Mouse (Mus musculus) intestine, postnatal 0 days (tissue): Measurements from ENCODE around the gene Luc7l2. TPM values are rescaled to one million over a fixed set of nuclear protein-coding genes. Genes with fewer than 3 reads are reported as not detected.
A peak's percentile ranks its signal among the peaks of the same experiment; 100 is the strongest.

ENCODE experiments used
- ATAC-seq: fragments of 200-750 bp; cut with Nextera tagmentation; 2 replicates; pipeline ENCODE4 v1.8.0; 2017; ENCODE audit warnings: mild to moderate bottlenecking, moderate TSS enrichment, moderate library complexity
- H3K27ac ChIP-seq: fragments of 300-500 bp; sonication (generic); 2 replicates; pipeline ENCODE4 v1.5.1; 2014; ENCODE audit warnings: mild to moderate bottlenecking, low read depth, low read length, moderate library complexity
- H3K27me3 ChIP-seq: fragments of 300-500 bp; sonication (generic); replicated peaks from 2 replicates; pipeline ENCODE4 v1.6.1; 2014; ENCODE audit warnings: low read length, mixed read lengths; ENCODE audit not compliant: control insufficient read depth, insufficient read depth
- H3K36me3 ChIP-seq: fragments of 300-500 bp; sonication (generic); 2 replicates; pipeline ENCODE4 v1.6.1; 2014; ENCODE audit warnings: mild to moderate bottlenecking, moderate library complexity; ENCODE audit not compliant: control insufficient read depth, insufficient read depth
- H3K4me1 ChIP-seq: fragments of 300-500 bp; sonication (generic); replicated peaks from 2 replicates; pipeline ENCODE4 v1.6.1; 2014; ENCODE audit warnings: antibody characterized with exemption, low read length, mixed read lengths; ENCODE audit not compliant: control insufficient read depth, insufficient read depth
- H3K4me2 ChIP-seq: fragments of 300-500 bp; sonication (generic); replicated peaks from 2 replicates; pipeline ENCODE4 v1.6.1; 2014; ENCODE audit warnings: low read depth, mild to moderate bottlenecking, moderate library complexity
- H3K4me3 ChIP-seq: fragments of 300-500 bp; sonication (generic); 2 replicates; pipeline ENCODE4 v1.5.1; 2014; ENCODE audit warnings: low read depth, low read length
- H3K9ac ChIP-seq: fragments of 300-500 bp; sonication (generic); 2 replicates; pipeline ENCODE4 v1.6.1; 2014; ENCODE audit warnings: mild to moderate bottlenecking, low read depth, low read length
- H3K9me3 ChIP-seq: fragments of 300-500 bp; sonication (generic); 2 replicates; pipeline ENCODE4 v1.6.1; 2016; ENCODE audit warnings: mixed run types; ENCODE audit not compliant: control insufficient read depth
- CTCF ChIP-seq: sonication (generic); IDR thresholded peaks from 2 replicates; pipeline ENCODE4 v1.5.1; 2016; ENCODE audit warnings: low read depth, mild to moderate bottlenecking, control low read depth, antibody characterized with exemption, moderate library complexity
- WGBS: fragments of 180-500 bp; shearing (Covaris S2); extraction: QIAGEN DNeasy Blood & Tissue Kit; methylation state at CpG from one replicate; pipeline ENCODE4 v1.1.7; 2014; 5-methylcytosine and 5-hydroxymethylcytosine counted together
- microRNA-seq: library from miRNA; unstranded; fragments of <30 nt; microRNA quantifications from one replicate; pipeline ENCODE4, GENCODE M21; 2016
- polyA plus RNA-seq: library from polyadenylated mRNA; unstranded; fragments of >200 nt; fragmentation: Nextera tagmentation; extraction: Ambion mirVana; gene quantifications from 2 replicates; pipeline ENCODE4 v1.2.1, GENCODE M21; 2015

The Luc7l2 gene
- polyA plus RNA-seq, 1 experiment from 2014 or later: 26.4 TPM

GRCm38 (mm10) chr6:38642593-38642992, 91.5 kb downstream of the Luc7l2 start:
- H3K9ac ChIP-seq: no peak overlapping the region
- H3K27ac ChIP-seq: no peak overlapping the region
- H3K36me3 ChIP-seq: no peaks in the 10 kb centered on the region
- peak; percentile 88 for ATAC-seq
- H3K9me3 ChIP-seq: no peaks in the 10 kb centered on the region
- H3K4me3 ChIP-seq: no peak overlapping the region
- H3K27me3 ChIP-seq: peaks cover 39% of the 10 kb centered on the region
- no peak for TF ChIP-seq CTCF
- H3K4me2 ChIP-seq: no peak overlapping the region
- no peaks in the 10 kb centered on the region for H3K4me1 ChIP-seq
- WGBS: 37% methylated on average over 5 of the region's 5 CpGs

GRCm38 (mm10) chr6:38643039-38643438, 91.9 kb downstream of the Luc7l2 start:
- Histone ChIP-seq H3K4me3 (no peak overlapping the region), H3K9ac (no peak overlapping the region), H3K4me1 (no peaks in the 10 kb centered on the region), H3K27me3 (peaks cover 34% of the 10 kb centered on the region), H3K36me3 (no peaks in the 10 kb centered on the region), H3K4me2 (no peak overlapping the region), H3K9me3 (no peaks in the 10 kb centered on the region), H3K27ac (no peak overlapping the region)
- no peak for TF ChIP-seq CTCF
- WGBS: 65% methylated on average over 3 of the region's 3 CpGs
- ATAC-seq: 0 out of 2 replicates have a peak, but pooled peaks have one; percentile 23

GRCm38 (mm10) chr6:38649545-38649944, 98.4 kb downstream of the Luc7l2 start:
- no peaks in the 10 kb centered on the region for H3K36me3 ChIP-seq
- H3K27ac ChIP-seq: no peak overlapping the region
- TF ChIP-seq CTCF: peak; percentile 54
- H3K9me3 ChIP-seq: no peaks in the 10 kb centered on the region
- no peak overlapping the region for H3K9ac ChIP-seq
- ATAC-seq: no peak
- H3K4me3 ChIP-seq: no peak overlapping the region
- H3K4me1 ChIP-seq: no peaks in the 10 kb centered on the region
- H3K27me3 ChIP-seq: no peaks in the 10 kb centered on the region
- WGBS: 86% methylated on average over 3 of the region's 3 CpGs
- H3K4me2 ChIP-seq: no peak overlapping the region

GRCm38 (mm10) chr6:38650263-38650937, 99.3 kb downstream of the Luc7l2 start:
- no peak overlapping the region for H3K4me3 ChIP-seq
- no peak overlapping the region for H3K27ac ChIP-seq
- TF ChIP-seq CTCF: peak; percentile 98
- WGBS: 34% methylated on average over 14 of the region's 14 CpGs
- H3K27me3 ChIP-seq: no peaks in the 10 kb centered on the region
- H3K4me1 ChIP-seq: no peaks in the 10 kb centered on the region
- H3K4me2 ChIP-seq: no peak overlapping the region
- H3K36me3 ChIP-seq: no peaks in the 10 kb centered on the region
- peak; percentile 38; the same call in 1 of the 2 replicates for ATAC-seq
- no peak overlapping the region for H3K9ac ChIP-seq
- no peaks in the 10 kb centered on the region for H3K9me3 ChIP-seq

Small RNAs within 50 kb of the gene (microRNA-seq; reads per million reads assigned to microRNA genes)
- 0.82 reads per million for gene Mir7670

Other genes starting within 250 kb of the Luc7l2 start
- 22.7 and 22.8 TPM in 2 replicates for gene Zc3hav1, start 196.7 kb upstream of the Luc7l2 start, polyA plus RNA-seq
- 0.71 and 0.85 TPM in 2 replicates for gene Ttc26, start 169.9 kb upstream of the Luc7l2 start, polyA plus RNA-seq
- 6.9 and 10.2 TPM in 2 replicates for gene Ubn2, start 117.4 kb upstream of the Luc7l2 start, polyA plus RNA-seq
- 129 TPM in 2 replicates for gene Fmc1, start 17.8 kb upstream of the Luc7l2 start, polyA plus RNA-seq
- 0.31 and 0.44 TPM in 2 replicates for gene Klrg2, start 85.9 kb downstream of the Luc7l2 start, polyA plus RNA-seq
- gene Clec2l, start 111.7 kb downstream of the Luc7l2 start, polyA plus RNA-seq: 0.81 and 0.92 TPM in 2 replicates